Mouse (Mus musculus): ENCODE measurements around the gene Sass6. TPM values are rescaled to one million over a fixed set of nuclear protein-coding genes. Genes with fewer than 3 reads are reported as not detected.

Gene Sass6
- polyA plus RNA-seq, 1 experiment from 2014 or later: 31.7 TPM

GRCm38 (mm10) chr3:116601005-116601404 lies 6.2 kb downstream of the Sass6 start:
- H3K36me3 ChIP-seq: peaks cover 2% of the 10 kb centered on the region; the same call in 1 of the 2 replicates
- no peak overlapping the region for H3K4me2 ChIP-seq (replicated peaks)
- no peak overlapping the region for H3K9ac ChIP-seq
- 94% methylated on average over 5 of the region's 5 CpGs for WGBS
- no peaks in the 10 kb centered on the region for H3K9me3 ChIP-seq
- no peak overlapping the region for H3K4me3 ChIP-seq
- H3K4me1 ChIP-seq: peaks cover under 1% of the 10 kb centered on the region
- no peaks in the 10 kb centered on the region for H3K27me3 ChIP-seq (replicated peaks)
- no peak for ATAC-seq (ENCODE audit: low FRiP score, low read depth)
- H3K27ac ChIP-seq: no peak overlapping the region

- H3K4me2 ChIP-seq (replicated peaks): no peak overlapping the region
- H3K27me3 ChIP-seq (replicated peaks): no peaks in the 10 kb centered on the region
- H3K4me1 ChIP-seq: no peaks in the 10 kb centered on the region
- H3K9ac ChIP-seq: no peak overlapping the region
- H3K36me3 ChIP-seq: peaks cover 6% of the 10 kb centered on the region; the same call in 1 of the 2 replicates
- WGBS: 88% methylated on average over 5 of the region's 5 CpGs
- no peak for ATAC-seq (ENCODE audit: low FRiP score, low read depth)
- H3K4me3 ChIP-seq: no peak overlapping the region
- no peak overlapping the region for H3K27ac ChIP-seq
- H3K9me3 ChIP-seq: no peaks in the 10 kb centered on the region
Observed at GRCm38 (mm10) chr3:116601781-116602180, 7.0 kb downstream of the Sass6 start.

GRCm38 (mm10) chr3:116604570-116604969 lies 9.8 kb downstream of the Sass6 start:
- Histone ChIP-seq H3K27me3 (replicated peaks) (no peaks in the 10 kb centered on the region), H3K36me3 (peaks cover 20% of the 10 kb centered on the region), H3K4me2 (replicated peaks) (no peak overlapping the region), H3K9me3 (no peaks in the 10 kb centered on the region), H3K4me3 (no peak overlapping the region), H3K27ac (no peak overlapping the region), H3K4me1 (no peaks in the 10 kb centered on the region), H3K9ac (no peak overlapping the region)
- WGBS: 84% methylated on average over 9 of the region's 9 CpGs
- no peak for ATAC-seq (ENCODE audit: low FRiP score, low read depth)

- H3K9ac ChIP-seq: no peak within 1 kb of the TSS
- H3K9me3 ChIP-seq: no peaks in the 10 kb centered on the region
- no peak within 1 kb of the TSS for H3K27ac ChIP-seq
- WGBS: 88% methylated on average over 10 of the region's 10 CpGs
- ATAC-seq (ENCODE audit: low FRiP score, low read depth): no peak
- no peak within 1 kb of the TSS for H3K4me2 ChIP-seq (replicated peaks)
- no peaks in the 10 kb centered on the region for H3K4me1 ChIP-seq
- H3K36me3 ChIP-seq: peaks cover 51% of the 10 kb centered on the region
- no peaks in the 10 kb centered on the region for H3K27me3 ChIP-seq (replicated peaks)
- H3K4me3 ChIP-seq: no peak within 1 kb of the TSS
Observed at GRCm38 (mm10) chr3:116614295-116614892, 19.6 kb downstream of the Sass6 start, which contains the start of gene Trmt13. TSS of gene Trmt13 (minus strand) at chr3:116614587.

GRCm38 (mm10) chr3:116615318-116616068 lies 20.7 kb downstream of the Sass6 start:
- H3K4me3 ChIP-seq: no peak overlapping the region
- H3K9ac ChIP-seq: no peak overlapping the region
- no peaks in the 10 kb centered on the region for H3K27me3 ChIP-seq (replicated peaks)
- peaks cover 52% of the 10 kb centered on the region for H3K36me3 ChIP-seq
- ATAC-seq (ENCODE audit: low FRiP score, low read depth): no peak
- 91% methylated on average over 8 of the region's 8 CpGs for WGBS
- no peak overlapping the region for H3K4me2 ChIP-seq (replicated peaks)
- no peaks in the 10 kb centered on the region for H3K4me1 ChIP-seq
- no peak overlapping the region for H3K27ac ChIP-seq
- H3K9me3 ChIP-seq: no peaks in the 10 kb centered on the region

- 89% methylated on average over 6 of the region's 6 CpGs for WGBS
- H3K36me3 ChIP-seq: peaks cover 66% of the 10 kb centered on the region
- no peak for ATAC-seq (ENCODE audit: low FRiP score, low read depth)
Observed at GRCm38 (mm10) chr3:116618855-116619254, 24.1 kb downstream of the Sass6 start.

GRCm38 (mm10) chr3:116620636-116621370 lies 26.0 kb downstream of the Sass6 start:
- H3K4me3 ChIP-seq: no peak overlapping the region
- H3K4me2 ChIP-seq (replicated peaks): no peak overlapping the region
- no peaks in the 10 kb centered on the region for H3K9me3 ChIP-seq
- 94% methylated on average over 7 of the region's 7 CpGs for whole genome bisulfite sequencing
- peaks cover 48% of the 10 kb centered on the region for H3K36me3 ChIP-seq
- no peak overlapping the region for H3K9ac ChIP-seq
- no peak overlapping the region for H3K27ac ChIP-seq
- no peaks in the 10 kb centered on the region for H3K27me3 ChIP-seq (replicated peaks)
- H3K4me1 ChIP-seq: no peaks in the 10 kb centered on the region
- ATAC-seq (ENCODE audit: low FRiP score, low read depth): no peak

More at GRCm38 (mm10) chr3:116618855-116619254, 24.1 kb downstream of the Sass6 start:
- Histone ChIP-seq H3K4me1 (no peaks in the 10 kb centered on the region), H3K4me3 (no peak overlapping the region), H3K27ac (no peak overlapping the region), H3K9me3 (no peaks in the 10 kb centered on the region), H3K4me2 (replicated peaks) (no peak overlapping the region), H3K9ac (no peak overlapping the region), H3K27me3 (replicated peaks) (no peaks in the 10 kb centered on the region)

GRCm38 (mm10) chr3:116622641-116623040 lies 27.9 kb downstream of the Sass6 start:
- H3K4me1 ChIP-seq: no peaks in the 10 kb centered on the region
- no peak for ATAC-seq (ENCODE audit: low FRiP score, low read depth)
- H3K36me3 ChIP-seq: peaks cover 41% of the 10 kb centered on the region
- H3K9ac ChIP-seq: no peak overlapping the region
- H3K27me3 ChIP-seq (replicated peaks): no peaks in the 10 kb centered on the region
- H3K4me2 ChIP-seq (replicated peaks): no peak overlapping the region
- H3K4me3 ChIP-seq: no peak overlapping the region
- no peak overlapping the region for H3K27ac ChIP-seq
- WGBS: 92% methylated on average over 7 of the region's 7 CpGs
- H3K9me3 ChIP-seq: no peaks in the 10 kb centered on the region

GRCm38 (mm10) chr3:116631459-116631858 lies 36.7 kb downstream of the Sass6 start:
- Histone ChIP-seq H3K9ac (no peak overlapping the region), H3K4me1 (no peaks in the 10 kb centered on the region), H3K36me3 (peaks cover 51% of the 10 kb centered on the region), H3K4me2 (replicated peaks) (no peak overlapping the region), H3K4me3 (no peak overlapping the region), H3K27me3 (replicated peaks) (no peaks in the 10 kb centered on the region), H3K9me3 (no peaks in the 10 kb centered on the region), H3K27ac (no peak overlapping the region)
- WGBS: 69% methylated on average over 1 of the region's 1 CpGs
- ATAC-seq (ENCODE audit: low FRiP score, low read depth): no peak

- peaks cover 64% of the 10 kb centered on the region for H3K36me3 ChIP-seq
- no peak overlapping the region for H3K4me3 ChIP-seq
- 93% methylated on average over 3 of the region's 3 CpGs for whole genome bisulfite sequencing
- H3K9ac ChIP-seq: no peak overlapping the region
- H3K4me2 ChIP-seq (replicated peaks): no peak overlapping the region
- no peaks in the 10 kb centered on the region for H3K27me3 ChIP-seq (replicated peaks)
- no peak for ATAC-seq (ENCODE audit: low FRiP score, low read depth)
- no peaks in the 10 kb centered on the region for H3K9me3 ChIP-seq
- H3K4me1 ChIP-seq: no peaks in the 10 kb centered on the region
- no peak overlapping the region for H3K27ac ChIP-seq
Observed at GRCm38 (mm10) chr3:116632971-116633370, 38.2 kb downstream of the Sass6 start.

GRCm38 (mm10) chr3:116634091-116634490 lies 39.3 kb downstream of the Sass6 start:
- H3K27me3 ChIP-seq (replicated peaks): no peaks in the 10 kb centered on the region
- H3K4me2 ChIP-seq (replicated peaks): no peak overlapping the region
- no peak overlapping the region for H3K4me3 ChIP-seq
- ATAC-seq (ENCODE audit: low FRiP score, low read depth): no peak
- 82% methylated on average over 3 of the region's 3 CpGs for WGBS
- H3K4me1 ChIP-seq: no peaks in the 10 kb centered on the region
- H3K27ac ChIP-seq: no peak overlapping the region
- no peaks in the 10 kb centered on the region for H3K9me3 ChIP-seq
- no peak overlapping the region for H3K9ac ChIP-seq
- H3K36me3 ChIP-seq: peaks cover 68% of the 10 kb centered on the region

- Histone ChIP-seq H3K4me1 (no peaks in the 10 kb centered on the region), H3K27me3 (replicated peaks) (no peaks in the 10 kb centered on the region), H3K36me3 (peaks cover 72% of the 10 kb centered on the region), H3K4me3 (no peak overlapping the region), H3K9ac (no peak overlapping the region), H3K4me2 (replicated peaks) (no peak overlapping the region), H3K9me3 (no peaks in the 10 kb centered on the region), H3K27ac (no peak overlapping the region)
- ATAC-seq (ENCODE audit: low FRiP score, low read depth): no peak
- WGBS: 94% methylated on average over 8 of the region's 8 CpGs
Observed at GRCm38 (mm10) chr3:116634853-116635252, 40.1 kb downstream of the Sass6 start.
